Mouse (Mus musculus) cerebellum, adult 11 months (tissue): ENCODE results near the gene Nubpl.
"Not testable (repeated sequence)": the region's sequence is repeated elsewhere in the genome, so short reads cannot be mapped to it uniquely, and the experiment has no call there.

Experiments
- DNase-seq: peaks from one replicate; pipeline ENCODE4 v3.0.0; 2022

Gene Nubpl

DNA sequence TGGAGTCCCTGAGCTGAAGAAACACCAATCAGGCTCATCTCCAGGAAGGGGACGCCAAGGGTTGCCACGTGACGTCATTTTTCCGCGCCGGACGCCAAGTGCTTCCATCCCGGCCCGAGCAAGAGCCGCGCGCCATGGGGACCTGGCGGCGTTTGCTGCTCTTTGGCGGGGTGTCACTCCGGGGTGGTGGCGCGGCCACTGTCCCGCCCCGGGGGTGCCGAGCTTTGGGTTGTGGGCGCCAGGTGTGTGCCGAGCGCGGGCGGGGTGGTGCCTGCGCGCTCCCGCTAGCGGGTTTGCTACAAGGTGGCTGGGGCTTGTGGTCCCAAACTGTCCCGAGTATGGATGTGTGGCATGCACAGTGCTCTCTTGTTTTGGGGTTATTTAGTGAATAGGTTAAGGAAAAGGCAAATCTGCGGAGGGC, at the start of gene Nubpl:
Gene Nubpl, plus strand, starts transcription at position 88 of the 421 bp plus-strand sequence.
- peak; percentile 92 for DNase-seq

DNA sequence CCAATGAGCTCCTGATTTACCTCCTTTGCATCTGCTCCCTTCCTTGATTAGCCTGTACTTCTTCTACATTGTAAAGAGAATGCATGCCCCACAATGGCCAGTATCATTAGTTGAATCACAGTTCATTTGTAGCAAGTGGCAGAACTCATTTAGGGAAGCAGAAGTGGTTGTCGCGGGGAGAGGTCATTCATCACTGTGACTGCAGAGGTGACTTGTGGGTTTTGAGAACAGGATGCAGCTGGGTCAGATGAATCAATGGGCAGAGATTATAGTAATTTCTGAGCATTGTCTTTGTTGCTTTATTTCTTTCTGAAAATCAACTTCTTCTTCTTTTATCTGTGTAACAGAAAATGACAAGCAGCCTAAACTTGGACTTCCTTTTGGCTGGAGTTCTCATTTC, 48.2 kb upstream of the Nubpl start:
- DNase-seq = no peak

DNA sequence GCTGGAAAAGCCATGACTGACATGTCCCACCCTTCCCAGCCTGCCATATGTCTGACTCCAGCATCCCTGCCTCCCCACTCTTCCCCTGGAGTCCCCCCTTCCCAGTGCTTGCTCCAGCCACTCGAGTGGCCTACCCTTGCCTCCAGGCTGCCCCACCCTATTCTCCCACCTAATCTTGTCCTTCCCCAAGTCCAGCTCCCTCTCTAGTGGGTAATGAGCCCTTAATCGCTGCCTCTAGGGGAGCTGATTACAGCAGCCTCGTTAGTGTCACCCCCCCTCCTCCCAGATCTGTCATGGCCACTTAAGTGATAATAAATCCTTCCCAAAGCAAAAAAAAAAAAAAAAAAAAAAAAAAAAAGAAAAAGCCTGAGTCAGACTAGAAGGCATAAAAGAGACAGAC, 18.2 kb upstream of the Nubpl start:
- DNase-seq = not testable (repeated sequence)

DNA sequence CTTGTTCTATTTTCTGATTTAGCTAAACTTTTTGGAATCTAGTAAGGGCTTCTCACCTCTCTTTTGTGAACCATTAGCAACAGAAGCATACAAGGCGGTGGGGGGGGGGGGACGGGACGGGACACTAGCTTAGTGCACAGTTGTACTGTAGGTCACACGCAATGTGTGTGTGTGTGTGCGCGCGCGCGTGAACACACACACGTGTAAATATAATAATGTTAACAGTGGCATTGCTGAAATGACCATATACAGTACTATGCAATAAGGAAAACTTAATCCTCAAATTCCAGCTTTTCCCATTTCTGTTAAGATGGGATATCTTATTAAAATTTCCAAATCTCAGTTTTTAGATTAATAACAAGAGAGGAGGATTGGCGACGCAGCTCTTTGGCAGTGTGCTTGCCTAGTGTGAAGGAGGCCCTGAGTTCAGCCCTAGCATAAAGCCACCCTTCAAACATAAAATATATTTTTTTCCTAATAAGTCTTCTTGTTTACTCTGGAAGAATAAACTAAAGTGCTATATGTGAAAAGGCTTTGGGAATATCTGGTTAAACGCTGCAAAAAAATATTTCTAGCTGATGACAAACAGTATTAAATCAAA, 388 bp upstream of the Nubpl start:
- peak; percentile 4 for DNase-seq

DNA sequence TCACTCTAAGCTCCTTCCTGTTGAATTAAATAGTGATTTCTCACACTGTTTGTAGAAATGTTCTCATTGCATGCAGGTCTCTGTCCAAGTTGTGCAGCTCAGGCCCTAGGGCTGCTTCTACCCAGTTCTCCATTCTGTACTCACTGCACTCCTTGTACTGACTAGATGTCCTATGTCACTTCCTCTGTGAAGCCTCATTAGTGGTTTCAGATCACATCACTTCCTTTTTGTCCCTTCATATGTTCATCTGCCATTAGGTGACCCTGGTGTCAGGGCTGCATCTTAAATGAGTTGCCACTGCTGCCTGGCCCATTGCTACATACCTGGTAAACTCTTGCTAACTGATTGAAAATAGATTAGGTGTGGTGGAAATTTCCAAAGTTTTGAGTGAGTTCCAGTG, 22.7 kb downstream of the Nubpl start:
- DNase-seq = no peak

DNA sequence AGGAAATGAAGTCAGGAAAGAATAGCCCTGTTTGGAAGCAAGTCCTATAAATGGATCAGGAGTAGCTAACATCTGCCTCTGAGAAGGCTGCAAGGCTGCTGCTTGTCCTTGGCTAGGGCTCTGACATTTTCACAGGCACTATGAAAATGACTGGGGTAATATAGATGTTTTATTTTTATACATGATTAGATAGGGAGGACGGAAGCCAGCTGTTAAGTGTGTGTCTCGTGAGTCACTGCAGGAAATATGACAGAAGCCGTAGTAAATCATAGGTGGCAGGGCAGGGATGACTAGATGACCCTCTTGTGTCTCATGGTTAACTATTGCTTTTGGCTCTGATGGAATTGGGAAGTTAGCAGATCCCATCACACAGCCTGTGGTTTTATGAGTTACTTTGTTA, 28.9 kb downstream of the Nubpl start:
- DNase-seq = no peak

DNA sequence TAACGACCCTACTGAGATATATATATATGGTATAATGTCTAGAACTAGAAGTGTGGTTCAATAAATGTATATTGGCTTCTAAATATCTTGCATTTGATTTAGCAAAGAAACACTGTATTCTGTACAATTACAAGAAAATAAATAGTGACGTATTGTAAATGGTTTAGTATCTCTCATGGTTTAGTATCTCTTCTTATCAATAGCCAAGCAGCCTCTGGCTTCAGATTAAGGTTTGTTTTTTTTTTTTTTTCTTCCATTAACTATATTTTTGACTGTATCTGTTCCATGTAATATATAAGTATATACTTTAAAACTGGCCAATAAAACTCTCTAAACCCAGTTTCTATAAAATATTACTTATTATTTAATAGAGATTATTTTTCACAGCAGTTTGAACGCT, 31.5 kb downstream of the Nubpl start:
- no peak for DNase-seq

DNA sequence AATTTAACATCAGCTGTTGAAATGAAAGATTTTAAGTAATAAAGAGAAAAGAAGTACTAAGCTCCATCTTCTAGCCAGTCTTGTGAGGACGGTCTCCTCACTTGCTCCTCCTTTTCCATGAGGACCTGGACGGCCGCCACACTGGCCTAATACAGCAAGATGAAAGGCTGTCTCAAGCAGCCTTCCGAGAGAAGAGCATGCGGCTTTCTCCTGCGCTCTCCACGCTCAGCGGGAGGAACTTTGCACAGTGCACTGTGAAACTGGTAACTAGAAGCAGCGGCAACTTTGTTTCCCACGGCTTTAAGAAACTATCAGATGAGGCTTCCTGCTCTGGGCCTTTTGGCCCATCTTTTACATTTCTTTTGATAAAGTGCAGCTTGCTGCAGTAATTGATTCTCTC, 34.7 kb downstream of the Nubpl start:
- DNase-seq = no peak

DNA sequence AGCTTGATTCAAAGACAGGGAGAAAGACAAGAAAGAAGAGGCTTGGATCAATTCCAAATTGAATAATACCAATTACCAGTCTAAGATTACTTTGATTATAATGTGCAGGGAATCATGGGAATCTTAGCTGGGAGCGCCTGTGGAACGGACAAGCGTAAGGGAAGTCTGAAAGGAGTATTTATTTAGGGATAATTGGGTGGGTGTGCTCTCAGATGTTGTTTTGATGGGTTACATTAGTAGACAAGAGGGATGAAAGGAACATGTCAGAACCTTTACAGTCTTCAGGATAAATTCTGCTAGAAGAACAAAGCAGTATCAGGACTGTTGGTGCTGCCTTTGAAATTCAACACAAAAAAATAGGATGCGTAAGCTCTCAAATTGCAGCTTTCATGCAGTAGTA, 40.8 kb downstream of the Nubpl start:
- no peak for DNase-seq

DNA sequence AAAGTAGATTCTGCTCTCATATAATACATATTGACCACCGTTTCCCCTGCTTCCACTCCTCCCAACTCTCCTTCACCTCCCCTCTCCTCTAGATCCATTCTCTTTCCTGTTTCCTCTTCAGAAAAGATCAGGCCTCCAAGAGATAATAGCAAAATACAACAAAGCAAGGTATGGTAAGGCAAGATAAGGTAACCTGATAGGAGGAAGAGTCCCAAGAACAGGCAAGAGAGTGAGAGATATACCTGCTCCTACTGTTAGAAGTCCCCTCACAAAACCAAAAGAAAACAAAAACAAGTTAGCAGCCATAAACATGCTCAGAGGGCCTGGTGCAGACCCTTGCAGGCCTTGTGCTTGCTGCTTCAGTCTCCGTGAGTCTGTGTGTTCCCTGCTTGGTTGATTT, 49.1 kb downstream of the Nubpl start:
- DNase-seq = no peak

DNA sequence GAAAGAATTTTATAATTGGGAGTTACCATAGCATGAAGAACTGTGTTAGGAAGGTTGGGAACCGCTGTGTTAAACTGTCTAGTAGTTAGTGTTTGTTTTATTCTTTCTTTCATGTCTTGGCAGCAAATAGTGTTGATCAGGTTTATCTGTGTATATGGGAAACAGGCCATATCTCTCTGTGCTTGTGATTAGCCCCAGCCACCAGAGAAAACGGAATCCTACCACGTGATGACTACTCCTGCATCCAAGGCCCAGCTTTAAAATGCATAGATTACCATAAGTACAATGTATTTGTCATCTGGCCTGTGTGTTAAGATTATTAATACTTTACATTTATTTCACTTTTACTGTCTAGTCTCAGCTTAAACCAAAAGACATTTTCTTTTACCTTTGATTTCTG, 51.9 kb downstream of the Nubpl start:
- DNase-seq = no peak

DNA sequence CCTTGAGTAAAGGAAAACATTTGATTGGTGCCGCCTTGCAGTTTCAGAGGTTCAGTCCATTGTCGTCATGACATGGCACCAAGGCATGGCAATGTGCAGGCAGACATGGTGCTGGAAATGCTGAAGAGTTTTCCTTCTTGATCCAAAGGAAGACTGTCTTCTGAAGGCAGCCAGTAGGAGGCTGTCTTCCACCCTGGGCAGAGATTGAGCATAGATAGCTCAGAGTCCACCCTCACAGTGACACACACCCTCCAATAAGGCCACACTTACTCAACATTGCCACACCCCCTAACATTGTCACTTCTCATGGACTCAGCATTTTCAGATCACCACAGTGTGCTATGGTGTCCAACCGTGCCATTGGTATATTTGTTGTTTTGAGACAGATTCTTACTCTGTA, 54.5 kb downstream of the Nubpl start:
- DNase-seq = no peak

DNA sequence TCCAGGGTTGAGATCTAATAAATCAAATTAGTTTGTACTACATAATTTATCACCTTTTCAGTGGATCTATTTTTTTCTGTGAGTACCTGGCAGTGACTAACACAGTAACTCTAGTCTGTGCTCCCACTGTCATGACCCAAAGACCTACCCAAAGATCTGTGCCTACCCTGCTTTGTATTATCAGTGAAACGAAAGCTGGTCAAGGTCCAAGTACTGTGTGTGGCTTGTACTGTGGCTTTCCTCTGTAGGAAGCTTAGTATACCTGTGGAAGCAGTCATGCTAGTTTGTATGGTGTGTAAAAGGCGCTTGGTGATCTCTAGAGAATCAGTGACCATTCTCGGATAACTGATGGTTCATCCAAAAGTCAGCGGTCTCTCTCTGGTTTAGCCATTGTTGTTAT, 57.4 kb downstream of the Nubpl start:
- no peak for DNase-seq

DNA sequence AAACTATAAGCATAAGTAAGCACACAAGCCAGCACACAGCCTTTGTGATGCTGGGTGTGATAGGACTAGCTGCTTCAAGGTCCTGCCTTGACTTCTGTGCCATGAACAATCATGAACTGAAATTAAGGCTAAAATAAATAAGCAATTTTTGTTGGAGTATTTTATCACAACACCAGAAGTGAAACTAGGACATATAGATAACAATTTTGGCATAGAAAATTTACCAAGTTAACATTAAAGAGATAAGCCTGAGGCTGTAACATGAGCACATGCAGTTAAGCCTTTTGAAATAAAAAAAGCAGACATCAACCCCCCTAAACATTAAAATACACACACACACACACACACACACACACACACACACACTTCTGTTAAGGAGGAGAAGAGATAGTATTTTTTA, 66.9 kb downstream of the Nubpl start:
- DNase-seq = no peak

DNA sequence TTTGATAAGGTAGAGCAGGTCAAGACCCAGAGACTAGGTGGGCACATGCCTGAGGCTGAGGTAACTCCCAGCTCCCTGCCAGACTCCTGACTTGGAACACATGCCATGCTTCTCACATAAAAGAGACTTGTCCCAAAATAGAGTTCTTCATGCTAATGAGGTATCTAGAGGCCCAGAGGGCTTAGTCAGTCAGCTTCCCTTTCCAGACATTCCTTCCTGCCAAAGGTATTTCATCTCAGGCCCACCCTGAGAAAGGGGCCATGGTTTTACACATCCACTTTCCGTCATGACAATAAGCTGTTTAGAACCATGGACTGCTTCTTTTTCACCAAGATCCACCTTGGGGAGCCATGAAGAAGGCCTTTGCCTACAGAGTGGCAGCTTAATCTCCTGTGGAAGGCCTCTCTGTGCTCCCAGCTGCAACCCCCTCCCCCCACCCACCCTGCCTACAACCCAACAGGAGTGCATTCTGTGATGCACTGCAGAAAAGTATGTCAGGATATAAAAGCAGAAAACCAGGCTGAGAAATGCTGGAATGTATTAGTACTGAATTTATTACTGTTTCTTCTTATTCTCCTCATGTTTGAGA, 88.8 kb downstream of the Nubpl start:
- DNase-seq = no peak

DNA sequence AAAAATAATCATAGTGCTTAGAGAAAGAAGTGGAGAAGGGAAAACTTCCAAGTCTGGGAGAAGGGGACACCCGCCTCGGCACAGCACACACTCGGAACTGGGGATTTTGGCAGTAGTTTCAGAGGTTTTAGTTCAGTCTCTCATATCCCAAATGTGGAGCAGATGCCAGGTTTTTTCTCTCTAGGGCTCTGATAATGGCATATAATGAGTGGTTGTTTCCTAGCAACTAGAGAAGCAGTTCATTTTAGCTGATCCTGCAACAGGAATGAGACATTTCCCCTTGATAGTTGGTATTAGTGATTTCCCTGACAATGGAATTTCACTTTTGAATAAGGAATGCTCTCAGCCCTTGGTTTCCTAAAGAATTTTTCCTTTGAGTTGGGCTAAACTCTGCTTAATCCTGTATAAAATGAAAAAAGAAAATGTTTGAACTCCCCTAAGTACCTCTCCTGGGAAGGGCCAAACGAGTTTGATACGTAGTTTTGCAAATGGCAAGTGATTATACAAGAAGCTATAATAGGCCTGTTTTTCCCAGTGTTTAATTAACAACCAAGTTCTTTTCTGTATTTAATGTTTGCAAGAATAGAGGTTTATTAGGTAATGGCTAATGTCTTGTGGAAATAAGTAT, 89.5 kb downstream of the Nubpl start:
- DNase-seq = no peak

DNA sequence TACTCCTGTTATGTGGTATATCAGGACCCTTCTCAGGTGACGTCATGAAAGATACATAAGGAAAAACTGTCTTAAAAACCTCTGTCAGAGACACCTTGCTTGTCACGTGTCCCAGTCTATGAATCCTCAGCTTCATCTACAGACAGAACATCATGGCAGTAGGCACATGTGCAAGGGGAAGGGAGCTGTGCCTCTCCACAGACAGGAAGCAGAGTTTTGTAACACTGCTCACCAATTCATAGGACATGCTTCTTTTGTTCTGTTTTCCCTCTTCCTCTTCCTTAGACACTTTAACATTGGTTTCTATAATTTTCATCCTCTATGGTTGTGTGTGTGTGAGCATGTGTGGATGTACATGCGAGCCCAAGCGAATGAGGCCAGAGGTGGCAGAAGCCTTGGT, 100.9 kb downstream of the Nubpl start:
- DNase-seq = no peak

DNA sequence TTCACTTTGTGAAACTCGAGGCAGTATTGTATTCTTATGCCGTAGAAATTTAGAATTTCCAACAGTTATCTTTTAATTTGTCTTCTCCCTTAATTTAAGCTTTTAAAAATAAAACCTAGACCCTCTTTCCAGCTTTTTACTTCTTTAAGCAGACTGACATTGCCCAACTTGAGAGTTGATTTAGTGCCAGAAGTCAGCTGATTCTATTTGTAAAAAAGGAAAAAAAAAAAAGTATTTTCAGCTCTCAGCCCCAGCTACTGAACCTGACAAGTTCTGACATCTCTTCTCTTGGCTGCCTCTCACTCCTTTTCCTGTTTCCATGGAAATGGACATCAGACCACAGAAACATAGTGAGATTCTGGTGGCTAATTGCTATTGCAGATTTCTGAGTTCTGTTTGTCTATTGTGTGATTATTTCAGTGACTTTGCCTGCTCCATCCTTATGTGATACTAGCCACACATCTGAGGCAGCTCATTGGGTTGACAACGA, 111.6 kb downstream of the Nubpl start:
- DNase-seq = no peak

DNA sequence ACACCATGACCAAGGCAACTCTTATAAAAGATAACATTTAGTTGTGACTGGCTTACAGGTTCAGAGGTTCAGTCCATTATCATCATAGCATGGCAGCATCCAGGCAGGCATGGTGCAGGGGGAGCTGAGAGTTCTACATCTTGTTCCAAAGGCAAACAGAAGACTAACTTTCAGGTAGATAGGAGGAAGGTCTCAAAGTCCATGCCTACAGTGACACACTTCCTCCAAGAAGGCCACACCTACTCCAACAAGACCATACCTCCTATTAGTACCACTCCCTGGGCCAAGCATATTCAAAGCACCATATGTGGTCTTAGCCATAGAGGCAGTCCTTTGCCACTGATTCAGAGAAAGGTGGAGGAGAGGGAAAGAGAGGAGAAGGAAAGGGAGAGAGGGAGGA, 113.6 kb downstream of the Nubpl start:
- no peak for DNase-seq

DNA sequence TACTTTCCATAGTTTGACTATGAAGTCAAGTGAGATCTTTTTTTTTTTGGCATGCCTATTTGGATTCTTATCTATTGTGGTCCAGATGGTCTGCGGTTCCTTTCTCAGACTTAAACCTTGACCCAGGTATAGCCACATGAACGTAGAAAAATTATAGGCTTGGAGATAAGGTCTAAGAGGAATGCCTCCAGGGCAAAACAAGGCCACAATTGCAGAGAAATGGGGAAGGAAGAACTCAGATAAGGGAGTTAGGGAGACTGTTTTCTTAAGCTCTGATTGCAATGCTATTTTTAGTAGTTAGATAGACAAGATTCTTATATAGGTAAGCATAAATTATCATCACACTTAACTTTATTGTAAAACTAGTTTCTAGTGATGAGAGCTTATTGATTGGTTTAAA, 117.3 kb downstream of the Nubpl start:
- no peak for DNase-seq

DNA sequence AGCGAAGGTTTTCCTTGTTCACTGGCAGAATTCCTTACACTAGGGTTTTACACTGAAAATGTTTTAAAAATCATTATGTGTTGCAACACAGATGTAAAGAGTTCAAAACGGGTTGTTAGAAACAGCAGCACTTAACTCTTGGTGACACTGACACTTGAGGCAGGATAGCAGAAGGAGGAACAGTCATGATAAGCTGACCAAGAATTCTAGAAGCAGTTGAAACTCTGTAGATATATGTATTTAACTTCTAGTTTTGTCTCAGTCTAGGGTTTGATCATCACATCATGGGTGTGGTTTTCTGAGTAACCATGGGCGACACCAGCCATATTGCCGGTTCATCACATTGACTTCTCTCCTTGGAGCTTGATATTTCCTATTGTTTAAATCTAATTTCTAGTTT, 127.4 kb downstream of the Nubpl start:
- no peak for DNase-seq

DNA sequence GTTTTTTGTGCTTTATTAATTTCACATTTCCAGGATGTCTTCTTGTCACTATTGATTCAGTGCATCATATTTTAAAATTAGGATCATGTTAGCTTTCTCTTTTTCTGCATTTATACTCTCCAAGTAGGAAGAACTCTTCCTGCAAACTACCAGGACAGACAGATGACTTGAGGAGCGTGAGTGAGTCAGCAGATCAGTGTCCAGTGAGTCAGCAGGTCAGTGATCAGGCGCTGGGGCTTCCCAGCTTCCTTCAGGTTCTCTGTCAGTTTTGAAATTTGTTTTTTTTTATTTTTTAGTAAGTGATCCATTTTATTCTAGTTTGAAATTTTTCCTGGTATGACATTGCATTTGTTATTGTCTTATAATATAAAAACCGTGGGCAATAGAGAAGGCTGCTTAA, 131.2 kb downstream of the Nubpl start:
- DNase-seq = no peak

DNA sequence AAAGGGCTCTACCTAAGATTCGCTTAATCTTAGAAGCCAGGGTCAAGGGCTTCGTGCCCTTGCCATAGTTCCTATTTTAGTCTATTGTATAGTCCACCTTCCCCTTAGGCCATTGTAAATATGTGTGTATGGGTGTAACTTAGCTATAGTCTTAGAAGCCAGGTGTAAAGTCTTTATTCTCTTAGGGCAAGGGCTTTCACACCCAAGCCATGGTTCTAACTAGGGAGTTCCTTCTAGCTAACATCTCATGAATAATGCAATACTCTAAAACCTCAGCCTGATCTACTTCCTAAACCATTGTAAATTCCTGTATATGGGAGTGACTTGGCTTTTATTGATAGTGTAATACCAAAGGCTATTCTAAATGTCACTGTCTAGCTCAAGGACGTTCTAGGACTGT, 134.4 kb downstream of the Nubpl start:
- not testable (repeated sequence) for DNase-seq

DNA sequence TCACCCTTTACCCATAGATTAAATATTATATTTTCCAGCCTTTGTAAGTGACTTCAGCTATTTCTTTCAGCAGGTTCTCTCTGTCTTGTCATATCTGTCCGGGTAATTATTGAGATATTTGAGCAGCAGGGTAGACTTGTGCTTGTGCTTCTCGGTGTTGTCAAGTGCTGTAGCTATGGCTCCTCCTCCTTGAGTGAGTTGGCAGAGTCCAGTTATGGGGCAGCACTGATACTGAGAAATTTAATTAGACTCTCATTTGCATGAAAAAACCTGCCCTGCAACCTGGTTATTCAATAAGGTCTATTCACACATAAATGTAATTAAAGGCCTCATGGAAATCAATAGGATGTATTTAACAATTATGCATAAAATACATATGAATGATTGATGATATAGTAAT, 145.2 kb downstream of the Nubpl start:
- no peak for DNase-seq

DNA sequence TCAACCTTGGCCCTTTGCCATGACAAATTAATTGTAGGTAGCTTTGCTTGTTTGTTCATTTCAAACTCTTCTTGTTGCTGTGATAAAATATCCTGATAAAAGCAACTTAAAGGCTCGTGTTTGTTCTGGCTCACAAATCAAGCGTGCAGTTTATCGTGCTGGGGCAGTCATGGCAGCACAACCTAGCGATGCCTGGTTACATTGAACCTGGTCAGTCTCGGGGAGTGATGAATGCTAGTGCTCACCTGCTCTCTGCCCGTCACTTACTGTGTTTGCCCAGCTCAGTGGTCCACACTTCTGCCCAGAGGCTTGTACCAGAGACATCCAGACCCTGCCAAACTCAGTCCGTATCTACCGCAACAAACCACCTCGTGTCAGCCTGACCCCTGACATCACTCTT, 149.9 kb downstream of the Nubpl start:
- no peak for DNase-seq
